Mouse (Mus musculus) erythroblast, adult 5-6 weeks (primary cell): ENCODE results near the gene Rab12. TPM values are rescaled to one million over a fixed set of nuclear protein-coding genes. Genes with fewer than 3 reads are reported as not detected.

Source experiments
- ATAC-seq: replicated peaks from 2 replicates; pipeline ENCODE4 v1.8.0; 2016; ENCODE audit warnings: moderate number of reproducible peaks, mild to moderate bottlenecking, moderate TSS enrichment, inconsistent platforms; ENCODE audit not compliant: poor library complexity, low FRiP score, severe bottlenecking
- total RNA-seq, 2 experiments: library from RNA; stranded (forward) in 1 of 2; stranded (reverse) in 1 of 2; fragments of 150-400 nt in 1 of 2; fragments of 200-764, 138-1000 nt in 1 of 2; gene quantifications; 2 replicates each; pipeline versions ENCODE4 v1.2.3 to v1.2.4; 2015 to 2017; ENCODE audit warnings: low replicate concordance in 2 of 2

Rab12 gene
- total RNA-seq, 2 experiments from 2014 or later = 5.0 to 10.1 TPM

GRCm38 (mm10) chr17:66450526-66451070 is 68.9 kb downstream of the Rab12 start:
- ATAC-seq = no peak

GRCm38 (mm10) chr17:66449460-66450341 is 69.8 kb downstream of the Rab12 start, which contains the start of gene Mtcl1:
Mtcl1 (minus strand) TSS chr17:66449750.
- ATAC-seq = no peak

- ATAC-seq = no peak
Measured at GRCm38 (mm10) chr17:66448421-66449405, 70.8 kb downstream of the Rab12 start.

- no peak for ATAC-seq
Measured at GRCm38 (mm10) chr17:66447978-66448377, 71.6 kb downstream of the Rab12 start.

GRCm38 (mm10) chr17:66447007-66447312 is 72.6 kb downstream of the Rab12 start:
- no peak for ATAC-seq

GRCm38 (mm10) chr17:66446196-66447006 is 73.1 kb downstream of the Rab12 start:
- no peak for ATAC-seq

Other genes with a start within 250 kb of the Rab12 start
- gene Mtcl1, start 70.0 kb downstream of the Rab12 start, total RNA-seq (2015; ENCODE audit: low replicate concordance) = not detected in 2 replicates
- gene Mtcl1, start 70.0 kb downstream of the Rab12 start, total RNA-seq (2017; ENCODE audit: low replicate concordance) = not detected in 2 replicates
- not detected in 2 replicates for gene Themis3, start 74.9 kb upstream of the Rab12 start, total RNA-seq (2015; ENCODE audit: low replicate concordance)
- gene Themis3, start 74.9 kb upstream of the Rab12 start, total RNA-seq (2017; ENCODE audit: low replicate concordance) = not detected in 2 replicates